Mouse (Mus musculus): ENCODE results near the gene Pard3b.

DNA sequence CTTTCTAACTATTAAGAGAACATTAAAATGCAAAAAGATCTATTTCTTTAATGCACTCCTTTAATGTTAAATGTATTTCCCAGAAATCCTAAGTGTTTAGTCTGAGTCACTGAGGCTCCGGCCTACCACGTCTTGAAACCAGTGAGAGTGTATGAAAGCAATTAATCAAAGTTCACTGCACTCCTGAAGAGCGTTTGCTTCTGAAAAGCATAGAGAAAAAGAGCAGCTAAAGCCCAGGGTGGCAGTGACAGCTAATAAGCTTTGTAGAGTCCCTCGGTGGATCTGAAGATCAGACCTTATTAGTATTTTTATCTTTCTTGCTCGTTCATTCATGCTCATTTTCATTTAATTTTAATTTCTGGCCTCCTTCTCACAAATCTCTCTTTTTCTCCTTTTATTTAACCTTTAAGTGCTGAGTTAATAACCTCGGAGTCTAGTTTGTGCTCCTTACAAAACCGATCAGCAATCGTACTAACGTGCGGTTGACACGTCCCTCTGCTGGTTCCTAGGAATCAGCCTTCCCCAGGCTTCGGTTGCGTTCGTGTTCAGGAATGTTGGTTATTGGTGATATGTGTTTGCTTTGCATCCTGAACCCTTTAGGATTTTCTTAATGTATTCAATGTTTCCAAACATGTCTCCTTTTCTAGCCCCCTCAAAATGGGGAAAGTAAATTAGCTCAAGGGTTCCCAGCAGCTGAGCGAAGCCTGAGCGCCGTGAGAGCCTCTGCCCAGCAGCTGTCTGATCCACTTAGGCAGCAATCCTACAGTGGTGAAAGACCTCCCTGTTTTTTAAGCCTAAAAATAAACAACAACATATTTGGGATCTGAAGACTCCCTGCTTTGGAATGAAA is 790.9 kb downstream of the Pard3b start:
- TF ChIP-seq POLR2A (IDR thresholded peaks at IDR 0.05; ENCODE audit: low read depth, low read length) (no peak), CTCF (IDR thresholded peaks at IDR 0.05; ENCODE audit: extremely low read depth, insufficient read depth, insufficient read length, insufficient replicate concordance) (no peak)

Measured in spleen, adult 2 months (tissue).